Comparison of ENCODE assay signal across 24 mouse cellular contexts in the genomic region with DNA sequence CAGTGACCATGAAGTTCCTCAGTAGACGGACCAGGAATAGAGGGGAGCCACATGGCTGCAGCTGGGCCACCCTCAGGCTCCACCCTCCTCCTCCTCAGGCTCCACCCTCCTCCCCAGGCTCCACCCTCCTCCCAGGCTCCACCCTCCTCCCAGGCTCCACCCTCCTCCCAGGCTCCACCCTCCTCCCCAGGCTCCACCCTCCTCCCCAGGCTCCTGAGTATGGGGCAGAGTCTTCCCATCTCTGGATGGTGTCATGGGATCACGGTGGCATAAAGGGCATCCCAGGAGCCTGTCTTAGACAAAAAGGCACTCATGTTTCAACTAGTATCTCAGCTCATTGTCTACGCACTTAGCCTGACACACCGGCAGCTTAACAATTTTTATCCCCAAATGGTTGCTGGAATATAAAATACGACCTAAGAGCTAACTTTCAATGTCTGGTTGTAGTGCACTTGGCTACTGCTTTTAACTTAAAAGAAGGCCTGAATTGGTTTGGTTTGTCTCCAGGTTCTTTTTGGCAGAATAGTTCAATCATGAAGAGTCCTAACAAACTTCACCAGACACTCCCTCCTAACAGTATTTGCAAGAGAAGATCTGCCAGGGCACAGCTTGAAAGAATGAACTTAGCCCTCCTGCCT. TPM values are rescaled to one million over a fixed set of nuclear protein-coding genes. Genes with fewer than 3 reads are reported as not detected.
DNase-seq lines count a peak whose midpoint lies in the region; ATAC-seq lines count a peak whose summit lies in the region.
"Had no signal": no experiment of that assay in that cellular context is flagged by ENCODE, and none has a peak within 500 bp of the region (broad histone marks: within the 10 kb centered on the region; RNA-seq: fewer than 3 reads in every experiment).

No protein-coding gene starts in this region.

- no peak overlapping the region for H3K4me3 ChIP-seq in liver, embryonic 11.5 days (ENCODE audit: low read depth, low read length)
- H3K4me3 ChIP-seq in liver, embryonic 12.5 days, result no peak overlapping the region
- H3K4me3 ChIP-seq in liver, embryonic 16.5 days (ENCODE audit: low read depth, low read length), result no peak overlapping the region
- H3K4me3 ChIP-seq: forebrain, embryonic 13.5 days; heart, adult 2 months; heart, embryonic 15.5 days; hindbrain, embryonic 15.5 days had no signal

- no peak; the same call in 1 of the 2 replicates for ATAC-seq in liver, embryonic 11.5 days (replicated peaks; ENCODE audit: low FRiP score)
- ATAC-seq in liver, embryonic 12.5 days, result peak; percentile 45
- ATAC-seq in liver, embryonic 16.5 days (ENCODE audit: low read depth), result peak; percentile 47; the same call in 1 of the 2 replicates
- no peak for ATAC-seq in frontal cortex, adult (ENCODE audit: low TSS enrichment)
- ATAC-seq: forebrain, embryonic 13.5 days had no signal

- H3K9me3 ChIP-seq in liver, embryonic 11.5 days (ENCODE audit: control insufficient read depth, low read length), result no peaks in the 10 kb centered on the region
- H3K9me3 ChIP-seq in liver, embryonic 12.5 days (replicated peaks), result no peaks in the 10 kb centered on the region
- H3K9me3 ChIP-seq in liver, embryonic 16.5 days (replicated peaks; ENCODE audit: control insufficient read depth, low read length), result no peaks in the 10 kb centered on the region
- H3K9me3 ChIP-seq: forebrain, embryonic 13.5 days; heart, embryonic 15.5 days; hindbrain, embryonic 15.5 days had no signal

- H3K9ac ChIP-seq in liver, embryonic 11.5 days (ENCODE audit: low read depth, low read length), result no peak overlapping the region
- no peak overlapping the region for H3K9ac ChIP-seq in liver, embryonic 12.5 days
- no peak overlapping the region for H3K9ac ChIP-seq in liver, embryonic 16.5 days (ENCODE audit: low read depth, low read length)
- H3K9ac ChIP-seq: forebrain, embryonic 13.5 days; heart, embryonic 15.5 days; hindbrain, embryonic 15.5 days had no signal

- H3K4me1 ChIP-seq in liver, embryonic 11.5 days (replicated peaks; ENCODE audit: control insufficient read depth, insufficient read depth, low read length), result no peaks in the 10 kb centered on the region
- H3K4me1 ChIP-seq in liver, embryonic 12.5 days, result no peaks in the 10 kb centered on the region
- H3K4me1 ChIP-seq in liver, embryonic 16.5 days (ENCODE audit: control insufficient read depth, low read depth, low read length), result no peaks in the 10 kb centered on the region

- no peak overlapping the region for H3K4me2 ChIP-seq in liver, embryonic 11.5 days
- no peak overlapping the region for H3K4me2 ChIP-seq in liver, embryonic 12.5 days
- H3K4me2 ChIP-seq in liver, embryonic 16.5 days (ENCODE audit: low read depth, low read length), result no peak overlapping the region
- H3K4me2 ChIP-seq: forebrain, embryonic 13.5 days; heart, embryonic 11.5 days; heart, embryonic 15.5 days; hindbrain, embryonic 15.5 days had no signal

- H3K36me3 ChIP-seq in liver, embryonic 11.5 days (ENCODE audit: control insufficient read depth, insufficient read depth, low read length), result no peaks in the 10 kb centered on the region
- H3K36me3 ChIP-seq in liver, embryonic 12.5 days, result 0 out of 2 replicates have a peak, but pooled peaks cover 5% of the 10 kb centered on the region
- H3K36me3 ChIP-seq in liver, embryonic 16.5 days (ENCODE audit: control insufficient read depth, insufficient read depth), result no peaks in the 10 kb centered on the region
- H3K36me3 ChIP-seq: heart, embryonic 15.5 days; hindbrain, embryonic 15.5 days had no signal

- H3K27ac ChIP-seq in liver, embryonic 11.5 days (ENCODE audit: low read depth, low read length), result no peak overlapping the region
- H3K27ac ChIP-seq in liver, embryonic 12.5 days, result no peak overlapping the region
- H3K27ac ChIP-seq in liver, embryonic 16.5 days (ENCODE audit: low read length), result no peak overlapping the region
- H3K27ac ChIP-seq: forebrain, embryonic 13.5 days; heart, adult 2 months; heart, embryonic 15.5 days; hindbrain, embryonic 15.5 days had no signal

- 83% methylated on average over 5 of the region's 5 CpGs for WGBS in liver, embryonic 11.5 days
- 65% methylated on average over 5 of the region's 5 CpGs for WGBS in liver, embryonic 12.5 days (ENCODE audit: insufficient replicate concordance)
- WGBS in liver, embryonic 16.5 days (ENCODE audit: insufficient replicate concordance), result 62% methylated on average over 5 of the region's 5 CpGs

- DNase-seq in liver, result peak; percentile 40
- no peak for DNase-seq in liver, embryonic 11.5 days (ENCODE audit: low spot score)
- peak; percentile 36 for DNase-seq in ZHBTc4 (ENCODE audit: low read depth, low spot score)
- no peak for DNase-seq in right cerebral cortex, postnatal 36 days (ENCODE audit: low spot score in 2 of 2)
- no peak for DNase-seq in left cerebral cortex, postnatal 14 days (ENCODE audit: low spot score in 2 of 2)
- DNase-seq: adrenal gland, adult 2 months; cerebellum, adult 11 months; cerebellum, adult 8-10 months; cerebellum, postnatal 25 days; gastrocnemius, postnatal 10 days; heart, adult 2 months; heart, postnatal 14 days had no signal

- peaks cover 20% of the 10 kb centered on the region for H3K27me3 ChIP-seq in liver, embryonic 11.5 days (replicated peaks; ENCODE audit: control insufficient read depth, insufficient read depth, low read length)
- H3K27me3 ChIP-seq in liver, embryonic 12.5 days (replicated peaks), result peaks cover 37% of the 10 kb centered on the region
- peaks cover 19% of the 10 kb centered on the region for H3K27me3 ChIP-seq in liver, embryonic 16.5 days (ENCODE audit: control insufficient read depth, insufficient read depth, low read depth, low read length)

- intact Hi-C loops in left cerebral cortex, postnatal 14 days (cut with DNase I), result no loop called here

RNA-seq across cellular contexts. Expression of gene Rbp4, which starts 4.8 kb away (rescaled TPM):
- polyA plus RNA-seq in liver, embryonic 11.5 days (2014; fragmentation: Nextera tagmentation; extraction: Ambion mirVana), result 1,416 and 1,448 TPM in 2 replicates
- 1,432 and 1,434 TPM in 2 replicates for polyA plus RNA-seq in liver, embryonic 12.5 days (2016; fragmentation: Nextera tagmentation; extraction: Ambion mirVana)
- 2,010 and 2,083 TPM in 2 replicates for polyA plus RNA-seq in liver, embryonic 16.5 days (2015; fragmentation: Nextera tagmentation; extraction: Ambion mirVana)
- 10 to 100 TPM; 23.3 to 23.6 TPM for total RNA-seq in left cerebral cortex, postnatal 14 days (2021)
- total RNA-seq: hematopoietic stem cell, adult 5-6 weeks; MEL had no signal

RNA-seq across cellular contexts. Expression of gene Pde6c, which starts 12.3 kb away (rescaled TPM):
- 2.4 and 4.0 TPM in 2 replicates for polyA plus RNA-seq in liver, embryonic 11.5 days (2014; fragmentation: Nextera tagmentation; extraction: Ambion mirVana)
- 3.2 and 3.5 TPM in 2 replicates for polyA plus RNA-seq in liver, embryonic 12.5 days (2016; fragmentation: Nextera tagmentation; extraction: Ambion mirVana)
- 6.7 and 7.1 TPM in 2 replicates for polyA plus RNA-seq in liver, embryonic 16.5 days (2015; fragmentation: Nextera tagmentation; extraction: Ambion mirVana)
- under 1 TPM; 0.53 to 0.87 TPM for total RNA-seq in left cerebral cortex, postnatal 14 days (2021)
- total RNA-seq: adrenal gland, adult 2 months; gastrocnemius, postnatal 10 days; gastrocnemius, postnatal 4 days; heart, adult 2 months; heart, postnatal 14 days; hematopoietic stem cell, adult 5-6 weeks; MEL had no signal
- polyA plus RNA-seq: adrenal gland, adult 2 months; C2C12; embryonic facial prominence, embryonic 14.5 days; forebrain, embryonic 13.5 days; heart, adult 2 months; heart, embryonic 15.5 days had no signal

RNA-seq across cellular contexts. Expression of gene Ffar4, which starts 23.4 kb away (rescaled TPM):
- 1.1 TPM in 2 replicates for polyA plus RNA-seq in liver, embryonic 11.5 days (2014; fragmentation: Nextera tagmentation; extraction: Ambion mirVana)
- 0.18 and 0.54 TPM in 2 replicates for polyA plus RNA-seq in liver, embryonic 12.5 days (2016; fragmentation: Nextera tagmentation; extraction: Ambion mirVana)
- polyA plus RNA-seq in liver, embryonic 16.5 days (2015; fragmentation: Nextera tagmentation; extraction: Ambion mirVana), result 0.27 TPM in 2 replicates
- not detected for total RNA-seq in left cerebral cortex, postnatal 14 days (2021)
- total RNA-seq: hematopoietic stem cell, adult 5-6 weeks; MEL had no signal
- polyA plus RNA-seq: C2C12; forebrain, embryonic 13.5 days; heart, embryonic 11.5 days had no signal

Comparison
In these comparisons a context has a peak if more than half of its experiments do, and no peak if none do; other contexts are left out.
1. DNase-seq: peak in liver (single experiment) and ZHBTc4 (single experiment); none in liver, embryonic 11.5 days (single experiment), right cerebral cortex, postnatal 36 days (0 of 2) and left cerebral cortex, postnatal 14 days (0 of 2).
2. ATAC-seq: peak in liver, embryonic 12.5 days (single experiment) and liver, embryonic 16.5 days (single experiment); none in liver, embryonic 11.5 days (single experiment) and frontal cortex, adult (single experiment).